Mouse (Mus musculus) hindbrain, embryonic 11.5 days (tissue): Measurements from ENCODE around the gene Sstr1. TPM values are rescaled to one million over a fixed set of nuclear protein-coding genes. Genes with fewer than 3 reads are reported as not detected.
A peak's percentile ranks its signal among the peaks of the same experiment; 100 is the strongest.

ENCODE experiments used
- ATAC-seq: fragments of 200-750 bp; cut with Nextera tagmentation; 2 replicates; pipeline ENCODE4 v1.8.0; 2017; ENCODE audit warnings: mild to moderate bottlenecking, moderate TSS enrichment, moderate library complexity; ENCODE audit not compliant: low FRiP score
- DNase-seq: peaks from one replicate; pipeline ENCODE4 v3.0.0-alpha.2; 2015; ENCODE audit warnings: low spot score
- H3K27ac ChIP-seq: fragments of 300-500 bp; sonication (generic); 2 replicates; pipeline ENCODE4 v1.5.1; 2014; ENCODE audit warnings: mild to moderate bottlenecking, low read depth, low read length
- H3K27me3 ChIP-seq: fragments of 300-500 bp; sonication (generic); 2 replicates; pipeline ENCODE4 v1.6.1; 2014; ENCODE audit warnings: mild to moderate bottlenecking, low read length, moderate library complexity, mixed read lengths; ENCODE audit not compliant: control insufficient read depth, insufficient read depth
- H3K36me3 ChIP-seq: fragments of 300-500 bp; sonication (generic); 2 replicates; pipeline ENCODE4 v1.6.1; 2014; ENCODE audit warnings: mild to moderate bottlenecking, low read length, moderate library complexity, mixed read lengths; ENCODE audit not compliant: control insufficient read depth, insufficient read depth
- H3K4me1 ChIP-seq: fragments of 300-500 bp; sonication (generic); replicated peaks from 2 replicates; pipeline ENCODE4 v1.6.1; 2014; ENCODE audit warnings: low read length, mixed read lengths; ENCODE audit not compliant: control insufficient read depth, insufficient read depth
- H3K4me2 ChIP-seq: fragments of 300-500 bp; sonication (generic); replicated peaks from 2 replicates; pipeline ENCODE4 v1.6.1; 2014; ENCODE audit warnings: mild to moderate bottlenecking, low read depth, low read length
- H3K4me3 ChIP-seq: fragments of 300-500 bp; sonication (generic); 2 replicates; pipeline ENCODE4 v1.5.1; 2014; ENCODE audit warnings: low read depth, low read length
- H3K9ac ChIP-seq: fragments of 300-500 bp; sonication (generic); 2 replicates; pipeline ENCODE4 v1.6.1; 2014; ENCODE audit warnings: low read depth, low read length
- H3K9me3 ChIP-seq: fragments of 300-500 bp; sonication (generic); 2 replicates; pipeline ENCODE4 v1.6.1; 2016; ENCODE audit warnings: low read length; ENCODE audit not compliant: control insufficient read depth
- WGBS: fragments of 180-500 bp; shearing (Covaris S2); extraction: QIAGEN DNeasy Blood & Tissue Kit; methylation state at CpG from one replicate; pipeline ENCODE4 v1.1.7; 2014; 5-methylcytosine and 5-hydroxymethylcytosine counted together
- polyA plus RNA-seq: library from polyadenylated mRNA; unstranded; fragments of >200 nt; fragmentation: Nextera tagmentation; extraction: Ambion mirVana; gene quantifications from 2 replicates; pipeline ENCODE4 v1.2.1, GENCODE M21; 2014

The Sstr1 gene
- 0.33 and 0.62 TPM in 2 replicates for polyA plus RNA-seq

DNA sequence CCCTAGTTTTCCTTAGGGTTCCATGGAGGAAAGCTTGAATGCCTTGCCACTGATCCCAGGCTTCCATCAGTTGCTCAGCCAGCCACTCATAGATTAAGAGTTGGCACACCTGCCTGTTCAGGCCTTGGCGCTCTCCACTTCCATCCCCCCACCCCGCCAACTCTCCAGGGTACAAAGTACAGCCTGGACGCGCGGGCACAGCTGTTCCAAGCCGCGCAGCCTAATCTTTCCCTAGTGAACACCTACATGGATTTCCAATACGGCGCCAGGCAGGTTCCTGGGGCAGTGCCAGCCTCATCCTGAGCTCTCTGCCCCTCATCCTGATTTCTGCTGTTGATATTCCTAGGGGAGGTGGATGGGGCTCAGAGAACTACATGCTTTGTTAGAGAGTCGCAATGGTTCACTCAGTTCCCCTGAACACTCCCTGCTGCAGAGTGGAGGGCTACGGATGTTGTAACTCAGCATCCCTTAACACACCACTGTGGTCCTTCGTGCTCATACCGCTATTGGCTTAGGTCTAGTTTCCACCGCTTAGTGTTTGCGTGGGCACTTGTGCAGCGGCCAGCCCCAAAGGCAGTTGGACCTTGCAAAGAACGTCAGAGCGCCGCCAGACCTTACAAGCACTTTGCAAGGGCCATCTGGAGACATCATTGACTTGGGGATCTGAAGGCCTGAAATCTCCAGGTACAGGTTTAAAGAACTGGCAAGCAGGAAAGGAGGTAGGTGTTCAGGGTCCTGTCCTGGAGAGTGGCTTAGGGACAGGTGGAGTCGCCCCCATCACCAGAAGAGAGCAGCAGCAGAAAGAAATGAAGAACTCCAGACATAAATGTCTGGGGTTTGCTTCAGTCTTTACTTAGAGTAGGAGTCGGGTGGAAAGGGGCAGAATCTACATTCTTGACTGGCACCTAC is at the start of gene Sstr1:
TSS of gene Sstr1 (plus strand) at position 610 of the 909 bp plus-strand sequence.
- ATAC-seq: no peak
- Histone ChIP-seq H3K4me1 (peaks cover 11% of the 10 kb centered on the region), H3K9me3 (no peaks in the 10 kb centered on the region), H3K36me3 (no peaks in the 10 kb centered on the region), H3K4me3 (peak within 1 kb of the TSS; percentile 43), H3K9ac (no peak within 1 kb of the TSS; the same call in 1 of the 2 replicates), H3K27me3 (peaks cover 35% of the 10 kb centered on the region), H3K27ac (no peak within 1 kb of the TSS), H3K4me2 (peak within 1 kb of the TSS; percentile 84)
- WGBS: 17% methylated on average over 21 of the region's 21 CpGs
- peak; percentile 28 for DNase-seq

DNA sequence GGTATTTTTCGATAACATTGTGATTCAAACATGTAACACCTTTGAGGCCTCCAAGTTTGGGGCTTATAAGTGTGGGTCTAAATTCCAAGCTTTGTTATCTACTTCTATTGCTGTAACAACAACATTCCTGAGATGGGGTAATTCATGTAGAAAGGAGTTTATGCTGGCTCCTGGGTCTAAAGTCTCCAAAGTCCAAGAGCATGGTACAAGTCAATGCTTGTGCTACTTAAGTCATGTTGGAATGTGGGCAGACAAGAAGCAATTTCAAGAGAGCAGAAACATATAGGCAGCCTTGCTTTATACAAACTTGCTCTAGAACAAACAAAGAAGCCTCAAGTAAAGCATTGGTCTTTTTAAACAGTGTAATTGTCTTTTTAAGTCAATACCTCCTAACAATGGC is 12.8 kb upstream of the Sstr1 start:
- Histone ChIP-seq H3K9me3 (no peaks in the 10 kb centered on the region), H3K36me3 (no peaks in the 10 kb centered on the region), H3K27ac (no peak overlapping the region), H3K27me3 (no peaks in the 10 kb centered on the region), H3K4me2 (no peak overlapping the region), H3K4me1 (no peaks in the 10 kb centered on the region), H3K4me3 (no peak overlapping the region), H3K9ac (no peak overlapping the region)
- DNase-seq (no peak), ATAC-seq (no peak)
- WGBS: 96% methylated on average over 1 of the region's 1 CpGs

DNA sequence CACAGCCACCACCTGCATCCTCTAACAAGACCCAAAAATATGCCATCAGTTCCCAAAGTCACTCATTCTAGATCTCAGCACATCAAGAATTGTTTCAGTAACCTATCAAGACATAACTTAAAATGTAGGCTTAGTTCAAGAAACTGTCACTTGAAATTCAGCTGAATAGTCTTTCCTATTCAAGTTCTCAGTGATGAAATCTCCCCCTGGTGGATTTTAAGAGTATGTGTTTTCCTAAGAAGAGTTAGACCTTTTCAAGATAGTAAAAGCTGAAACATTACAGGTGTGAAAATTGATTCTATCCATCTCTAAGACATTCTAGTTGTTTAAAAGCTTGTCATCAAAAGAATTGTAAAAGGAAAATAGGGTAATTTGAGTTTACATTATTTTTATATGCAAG is 10.4 kb upstream of the Sstr1 start:
- Histone ChIP-seq H3K36me3 (no peaks in the 10 kb centered on the region), H3K9me3 (no peaks in the 10 kb centered on the region), H3K9ac (no peak overlapping the region), H3K27ac (no peak overlapping the region), H3K4me1 (no peaks in the 10 kb centered on the region), H3K4me2 (no peak overlapping the region), H3K4me3 (no peak overlapping the region), H3K27me3 (no peaks in the 10 kb centered on the region)
- DNase-seq (no peak), ATAC-seq (no peak)

DNA sequence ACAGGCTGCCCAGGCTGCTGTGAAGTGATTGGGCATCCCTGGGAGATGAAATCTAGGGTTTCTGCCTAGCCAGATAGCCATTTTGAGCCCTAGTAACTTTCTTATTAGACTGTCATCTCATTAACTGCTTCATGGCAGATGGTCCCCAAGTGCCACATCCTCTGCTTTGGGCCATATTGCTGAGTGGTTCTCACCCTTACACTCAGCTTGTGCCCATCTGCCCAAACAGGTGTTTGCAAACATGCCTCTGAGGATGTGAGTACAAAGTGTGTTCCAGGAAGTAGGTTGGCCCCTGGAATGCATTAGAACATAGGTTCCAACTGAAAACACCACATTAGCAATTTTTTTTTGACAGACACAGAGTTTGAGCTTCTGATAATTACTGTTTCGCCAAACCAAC is 3.6 kb upstream of the Sstr1 start:
- Histone ChIP-seq H3K4me3 (no peak overlapping the region), H3K4me1 (peaks cover 7% of the 10 kb centered on the region), H3K36me3 (no peaks in the 10 kb centered on the region), H3K9ac (no peak overlapping the region), H3K27me3 (peaks cover 23% of the 10 kb centered on the region), H3K9me3 (no peaks in the 10 kb centered on the region), H3K27ac (no peak overlapping the region), H3K4me2 (no peak overlapping the region)
- ATAC-seq: no peak
- no peak for DNase-seq
- WGBS: 97% methylated on average over 1 of the region's 1 CpGs

DNA sequence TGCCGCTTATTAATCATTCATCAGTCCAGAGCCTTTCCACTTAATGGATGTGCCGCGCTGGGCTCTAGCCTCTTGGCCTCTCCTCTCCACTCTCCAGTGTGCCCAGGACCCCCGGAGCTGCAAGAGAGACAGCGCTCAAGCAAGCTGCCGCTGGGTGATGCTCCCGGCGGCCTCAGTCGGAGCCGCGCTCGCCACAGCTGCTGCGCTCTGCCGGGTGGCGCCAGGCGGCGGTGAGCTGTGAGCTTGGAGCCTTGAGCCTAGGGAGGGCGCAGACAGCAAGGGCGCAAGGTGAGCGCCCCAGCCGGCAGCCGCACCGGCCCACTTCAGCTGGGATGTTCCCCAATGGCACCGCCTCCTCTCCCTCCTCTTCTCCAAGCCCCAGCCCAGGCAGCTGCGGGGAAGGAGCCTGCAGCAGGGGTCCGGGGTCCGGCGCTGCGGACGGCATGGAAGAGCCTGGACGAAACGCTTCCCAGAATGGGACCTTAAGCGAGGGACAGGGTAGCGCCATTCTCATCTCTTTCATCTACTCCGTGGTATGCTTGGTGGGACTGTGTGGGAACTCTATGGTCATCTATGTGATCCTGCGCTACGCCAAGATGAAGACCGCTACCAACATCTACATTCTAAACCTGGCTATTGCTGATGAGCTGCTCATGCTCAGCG is 820 bp downstream of the Sstr1 start:
- Histone ChIP-seq H3K4me3 (peak overlapping the region; percentile 43), H3K4me2 (peak overlapping the region; percentile 84), H3K36me3 (no peaks in the 10 kb centered on the region), H3K9me3 (no peaks in the 10 kb centered on the region), H3K27ac (no peak overlapping the region), H3K9ac (no peak overlapping the region; the same call in 1 of the 2 replicates), H3K27me3 (peaks cover 35% of the 10 kb centered on the region), H3K4me1 (peaks cover 11% of the 10 kb centered on the region)
- DNase-seq: peak; percentile 66
- ATAC-seq: peak; percentile 65
- WGBS: under 1% methylated on average over 37 of the region's 39 CpGs

DNA sequence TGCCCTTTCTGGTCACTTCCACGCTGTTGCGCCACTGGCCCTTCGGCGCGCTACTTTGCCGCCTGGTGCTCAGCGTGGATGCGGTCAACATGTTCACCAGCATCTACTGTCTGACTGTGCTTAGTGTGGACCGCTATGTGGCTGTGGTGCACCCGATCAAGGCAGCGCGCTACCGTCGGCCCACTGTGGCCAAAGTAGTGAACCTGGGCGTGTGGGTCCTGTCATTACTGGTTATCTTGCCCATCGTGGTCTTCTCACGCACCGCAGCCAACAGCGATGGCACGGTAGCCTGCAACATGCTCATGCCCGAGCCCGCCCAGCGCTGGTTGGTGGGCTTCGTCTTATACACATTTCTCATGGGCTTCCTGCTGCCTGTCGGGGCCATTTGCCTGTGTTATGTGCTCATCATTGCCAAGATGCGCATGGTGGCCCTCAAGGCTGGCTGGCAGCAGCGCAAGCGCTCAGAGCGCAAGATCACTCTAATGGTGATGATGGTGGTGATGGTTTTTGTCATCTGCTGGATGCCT is 1.4 kb downstream of the Sstr1 start:
- Histone ChIP-seq H3K27ac (no peak overlapping the region), H3K9me3 (no peaks in the 10 kb centered on the region), H3K9ac (no peak overlapping the region), H3K4me2 (peak overlapping the region; percentile 84), H3K4me3 (peak overlapping the region; percentile 43), H3K27me3 (peaks cover 35% of the 10 kb centered on the region), H3K4me1 (peaks cover 11% of the 10 kb centered on the region), H3K36me3 (no peaks in the 10 kb centered on the region)
- WGBS: 2% methylated on average over 29 of the region's 29 CpGs
- ATAC-seq (peak; percentile 28), DNase-seq (peak; percentile 58)

DNA sequence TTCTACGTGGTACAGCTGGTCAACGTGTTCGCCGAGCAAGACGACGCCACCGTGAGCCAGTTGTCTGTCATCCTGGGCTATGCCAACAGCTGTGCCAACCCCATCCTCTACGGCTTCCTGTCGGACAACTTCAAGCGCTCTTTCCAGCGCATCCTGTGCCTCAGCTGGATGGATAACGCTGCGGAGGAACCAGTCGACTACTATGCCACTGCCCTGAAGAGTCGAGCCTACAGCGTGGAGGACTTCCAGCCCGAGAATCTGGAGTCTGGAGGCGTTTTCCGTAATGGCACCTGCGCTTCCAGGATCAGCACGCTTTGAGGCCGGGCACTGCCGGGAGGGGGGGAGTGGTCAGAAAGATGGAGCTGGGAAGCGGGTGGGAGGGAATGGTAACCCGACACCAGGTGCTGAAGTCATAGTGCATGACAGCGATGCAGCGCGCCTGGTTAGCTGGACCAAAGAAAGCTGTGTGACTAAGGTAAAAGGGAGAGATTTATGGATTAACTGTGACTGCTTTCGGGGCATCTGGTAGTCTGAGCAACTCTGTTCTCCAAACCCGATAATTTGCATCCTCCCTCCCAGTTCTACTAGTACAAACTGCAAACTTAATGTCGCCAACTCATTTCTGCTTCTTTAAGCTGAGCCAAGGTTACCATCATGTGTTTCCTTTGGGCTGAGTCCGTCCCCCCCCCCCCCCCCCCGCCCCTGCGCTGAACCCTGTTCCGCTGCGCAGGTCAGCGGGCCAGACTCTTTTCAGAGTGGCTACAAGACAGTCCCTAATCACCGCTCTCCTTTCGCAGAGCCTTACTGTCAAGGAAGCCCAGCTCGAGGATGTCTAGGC is 2.1 kb downstream of the Sstr1 start:
- Histone ChIP-seq H3K27me3 (peaks cover 35% of the 10 kb centered on the region), H3K4me1 (peaks cover 11% of the 10 kb centered on the region), H3K9me3 (no peaks in the 10 kb centered on the region), H3K9ac (no peak overlapping the region), H3K4me3 (peak overlapping the region; percentile 43), H3K27ac (no peak overlapping the region), H3K36me3 (no peaks in the 10 kb centered on the region), H3K4me2 (peak overlapping the region; percentile 84)
- peak; percentile 54 for ATAC-seq
- DNase-seq: peak; percentile 64
- WGBS: under 1% methylated on average over 39 of the region's 40 CpGs
